29 mouse cellular contexts compared by ENCODE assay signal in genomic region chr4:104669406-104669805, GRCm38 (mm10).
"Had no signal": no experiment of that assay in that cellular context is flagged by ENCODE, and none has a peak within 500 bp of the region (broad histone marks: within the 10 kb centered on the region; RNA-seq: fewer than 3 reads in every experiment).

No protein-coding gene starts in this region.

- H3K36me3 ChIP-seq: limb, embryonic 10.5 days; limb, embryonic 12.5 days; limb, embryonic 13.5 days; limb, embryonic 15.5 days; liver, embryonic 12.5 days; liver, embryonic 13.5 days; liver, embryonic 15.5 days; lung, embryonic 15.5 days; midbrain, embryonic 12.5 days; midbrain, embryonic 13.5 days; midbrain, embryonic 15.5 days had no signal

- H3K4me1 ChIP-seq: limb, embryonic 12.5 days; limb, embryonic 13.5 days; limb, embryonic 15.5 days; liver, embryonic 12.5 days; liver, embryonic 13.5 days; liver, embryonic 15.5 days; lung, embryonic 15.5 days; megakaryocyte, embryonic 14.5 days; midbrain, embryonic 15.5 days had no signal

- H3K27me3 ChIP-seq: limb, embryonic 12.5 days; limb, embryonic 13.5 days; limb, embryonic 15.5 days; liver, embryonic 12.5 days; liver, embryonic 13.5 days; liver, embryonic 15.5 days; lung, embryonic 15.5 days; megakaryocyte, embryonic 14.5 days; midbrain, embryonic 12.5 days; midbrain, embryonic 13.5 days; midbrain, embryonic 15.5 days had no signal

- H3K27ac ChIP-seq: left cerebral cortex, adult 2 months; limb, embryonic 10.5 days; limb, embryonic 12.5 days; limb, embryonic 13.5 days; limb, embryonic 15.5 days; liver, embryonic 12.5 days; liver, embryonic 13.5 days; liver, embryonic 14.5 days; liver, embryonic 15.5 days; lung, embryonic 15.5 days; macrophage; midbrain, embryonic 12.5 days; midbrain, embryonic 13.5 days; midbrain, embryonic 15.5 days had no signal

- DNase-seq: left cerebral cortex, postnatal 4 days; liver; liver, embryonic 13.5 days; liver, postnatal 0 days; lung, adult 18-20 months; lung, adult 2 months; lung, embryonic 14.5 days; lung, postnatal 10 days; lung, postnatal 14 days; lung, postnatal 36 days; lung, postnatal 4 days; midbrain, embryonic 14.5 days had no signal

- H3K9me3 ChIP-seq: limb, embryonic 10.5 days; limb, embryonic 12.5 days; limb, embryonic 13.5 days; limb, embryonic 15.5 days; liver, embryonic 12.5 days; liver, embryonic 13.5 days; liver, embryonic 15.5 days; lung, embryonic 15.5 days; midbrain, embryonic 12.5 days; midbrain, embryonic 13.5 days; midbrain, embryonic 15.5 days had no signal

- H3K4me3 ChIP-seq: left cerebral cortex, adult 2 months; limb, embryonic 10.5 days; limb, embryonic 12.5 days; limb, embryonic 13.5 days; limb, embryonic 15.5 days; liver, embryonic 12.5 days; liver, embryonic 13.5 days; liver, embryonic 15.5 days; lung, embryonic 15.5 days; megakaryocyte, embryonic 14.5 days; midbrain, embryonic 12.5 days; midbrain, embryonic 13.5 days; midbrain, embryonic 15.5 days; myocyte had no signal

- ATAC-seq: liver, embryonic 12.5 days; liver, postnatal 0 days; lung, postnatal 0 days; midbrain, embryonic 13.5 days; midbrain, embryonic 15.5 days; midbrain, embryonic 16.5 days had no signal
